Mouse (Mus musculus): ENCODE data around the gene Pigo.
A peak's percentile ranks its signal among the peaks of the same experiment; 100 is the strongest.
"Not testable (repeated sequence)": the region's sequence is repeated elsewhere in the genome, so short reads cannot be mapped to it uniquely, and the experiment has no call there.

Gene Pigo

GRCm38 (mm10) chr4:43000141-43000986 lies 25.3 kb downstream of the Pigo start, which contains the start of gene Vcp:
Gene Vcp (minus strand): TSS chr4:43000507.
- DNase-seq = peak; percentile 98

- DNase-seq = peak; percentile 65
Observed at GRCm38 (mm10) chr4:42999451-43000140, 26.0 kb downstream of the Pigo start.

DNA sequence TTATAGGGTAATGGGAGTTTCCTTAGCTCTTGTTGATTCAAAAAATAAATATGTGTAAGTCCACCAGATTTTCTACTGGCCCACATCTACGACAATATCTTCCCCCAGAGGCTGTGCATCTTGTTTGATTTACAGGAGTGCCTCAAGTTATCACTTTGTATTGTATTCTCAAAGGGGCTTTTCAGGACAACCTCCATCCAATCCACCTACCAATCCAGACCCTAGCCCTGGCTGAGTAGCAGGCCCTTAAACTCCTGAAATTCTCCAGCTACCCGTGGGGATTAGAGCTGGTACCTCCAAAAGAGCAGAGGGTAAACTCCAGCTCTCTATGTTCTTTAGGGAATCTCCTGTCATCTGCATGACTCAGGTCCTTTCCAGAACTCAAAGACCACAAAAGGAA lies 27.6 kb downstream of the Pigo start:
- DNase-seq = no peak

GRCm38 (mm10) chr4:42988296-42988695 lies 37.3 kb downstream of the Pigo start:
- DNase-seq = no peak

DNA sequence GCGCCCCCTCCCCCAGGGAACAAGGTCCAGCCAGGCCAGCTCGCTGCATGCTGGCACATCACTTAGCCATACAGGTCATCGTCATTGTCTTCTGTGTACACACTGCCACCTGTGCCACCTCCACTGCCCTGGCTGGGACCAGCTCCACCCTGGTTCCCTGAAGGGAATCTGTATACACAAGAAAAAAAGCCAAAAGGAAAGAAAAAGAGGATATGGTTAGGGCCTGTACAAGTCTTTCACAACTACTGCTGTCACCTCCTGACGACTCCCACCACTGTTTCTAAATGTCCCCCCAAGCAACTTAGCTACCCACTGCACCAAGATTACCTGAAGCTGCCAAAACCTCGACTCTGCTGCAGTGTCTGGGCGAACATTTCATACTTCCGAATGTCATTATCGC lies 45.2 kb downstream of the Pigo start:
- DNase-seq = not testable (repeated sequence)

GRCm38 (mm10) chr4:42978062-42978461 lies 47.6 kb downstream of the Pigo start:
- no peak for DNase-seq

DNA sequence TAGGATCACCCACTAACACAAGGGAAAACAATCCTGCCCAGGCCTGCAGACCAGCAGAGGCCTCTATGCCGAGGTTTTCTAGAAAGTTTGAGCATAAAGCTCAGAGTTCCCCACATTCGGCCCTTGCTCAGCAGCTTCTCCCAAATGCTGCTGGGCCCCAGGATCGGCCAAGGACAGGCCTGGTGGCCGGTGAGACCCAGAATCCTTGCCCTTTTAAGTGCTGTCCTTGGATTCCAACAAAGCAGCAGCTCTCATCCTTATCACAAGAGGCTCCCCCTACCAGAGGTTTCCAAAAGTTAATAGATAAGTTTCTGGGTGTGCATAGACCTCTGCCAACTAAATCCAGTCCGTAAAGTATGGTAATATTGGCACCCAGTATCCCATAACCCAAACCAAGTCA lies 51.8 kb downstream of the Pigo start:
- DNase-seq = no peak

DNA sequence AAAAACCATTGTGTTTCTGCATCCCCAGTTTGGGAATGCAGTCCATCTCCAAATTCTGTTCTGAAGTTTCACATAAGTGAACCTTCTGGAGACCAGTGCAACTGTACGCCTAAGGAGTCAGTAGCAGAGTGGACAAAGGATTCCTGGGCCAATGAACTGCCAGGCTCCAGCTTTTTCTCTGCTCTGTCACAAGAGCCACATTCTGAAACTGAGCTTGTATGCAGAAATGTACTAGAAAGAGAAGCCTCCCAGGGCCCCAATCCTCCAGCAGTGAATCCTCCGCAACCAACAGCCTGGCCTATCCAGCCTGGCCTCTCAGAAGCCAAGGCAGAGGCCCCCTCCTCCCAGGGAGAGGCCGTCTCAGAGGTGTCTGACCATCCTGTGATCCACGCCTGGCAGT lies 52.7 kb downstream of the Pigo start:
- no peak for DNase-seq

DNA sequence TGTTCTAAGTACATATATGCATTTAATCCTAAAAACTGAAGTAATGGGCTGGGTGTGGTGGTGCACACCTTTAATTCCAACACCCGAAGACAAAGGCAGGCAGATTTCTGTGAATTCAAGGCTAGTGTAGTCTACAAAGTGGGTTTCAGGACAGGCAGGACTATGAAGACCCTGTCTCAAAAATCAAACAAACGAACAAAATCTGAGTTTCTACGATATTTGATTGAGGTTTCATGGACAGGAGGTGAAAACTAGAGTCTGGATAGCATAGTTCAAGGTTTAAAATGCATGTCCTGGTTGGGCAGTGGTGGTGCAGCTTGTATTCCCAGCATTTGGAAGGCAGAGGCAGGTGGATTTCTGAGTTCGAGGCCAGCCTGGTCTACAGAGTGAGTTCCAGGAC lies 56.3 kb downstream of the Pigo start, which contains the start of gene 1700022I11Rik:
TSS of gene 1700022I11Rik (plus strand) at position 301 of the 400 bp plus-strand sequence.
- DNase-seq = no peak
